Mouse (Mus musculus) lung, embryonic 16.5 days (tissue): ENCODE measurements around the gene Dot1l. TPM values are rescaled to one million over a fixed set of nuclear protein-coding genes. Genes with fewer than 3 reads are reported as not detected.

Source experiments
- ATAC-seq: fragments of 200-750 bp; cut with Nextera tagmentation; 2 replicates; pipeline ENCODE4 v1.8.0; 2017; ENCODE audit warnings: low read depth, mild to moderate bottlenecking, moderate library complexity
- H3K27ac ChIP-seq: fragments of 300-500 bp; sonication (generic); 2 replicates; pipeline ENCODE4 v1.5.1; 2014; ENCODE audit warnings: mild to moderate bottlenecking, control low read depth, low read length
- H3K27me3 ChIP-seq: fragments of 300-500 bp; sonication (generic); 2 replicates; pipeline ENCODE4 v1.6.1; 2014; ENCODE audit warnings: low read depth, low read length, mixed read lengths; ENCODE audit not compliant: control insufficient read depth, insufficient read depth
- H3K36me3 ChIP-seq: fragments of 300-500 bp; sonication (generic); 2 replicates; pipeline ENCODE4 v1.6.1; 2014; ENCODE audit warnings: low read length; ENCODE audit not compliant: control insufficient read depth, insufficient read depth
- H3K4me1 ChIP-seq: fragments of 300-500 bp; sonication (generic); replicated peaks from 2 replicates; pipeline ENCODE4 v1.6.1; 2014; ENCODE audit warnings: low read length, mixed read lengths; ENCODE audit not compliant: control insufficient read depth, insufficient read depth
- H3K4me2 ChIP-seq: fragments of 300-500 bp; sonication (generic); 2 replicates; pipeline ENCODE4 v1.6.1; 2014; ENCODE audit warnings: low read depth, low read length, control low read depth
- H3K4me3 ChIP-seq: fragments of 300-500 bp; sonication (generic); 2 replicates; pipeline ENCODE4 v1.5.1; 2014; ENCODE audit warnings: mild to moderate bottlenecking, low read length, control low read depth
- H3K9ac ChIP-seq: fragments of 300-500 bp; sonication (generic); 2 replicates; pipeline ENCODE4 v1.6.1; 2014; ENCODE audit warnings: low read length, control low read depth
- H3K9me3 ChIP-seq: fragments of 300-500 bp; sonication (generic); 2 replicates; pipeline ENCODE4 v1.6.1; 2016; ENCODE audit warnings: low read length; ENCODE audit not compliant: control insufficient read depth
- WGBS: fragments of 180-500 bp; shearing (Covaris S2); extraction: QIAGEN DNeasy Blood & Tissue Kit; methylation state at CpG from one replicate; pipeline ENCODE4 v1.1.7; 2014; 5-methylcytosine and 5-hydroxymethylcytosine counted together
- polyA plus RNA-seq: library from polyadenylated mRNA; unstranded; fragments of >200 nt; fragmentation: Nextera tagmentation; extraction: Ambion mirVana; gene quantifications from 2 replicates; pipeline ENCODE4 v1.2.1, GENCODE M21; 2015

Gene Dot1l
- polyA plus RNA-seq, 1 experiment from 2014 or later: 15.4 TPM

GRCm38 (mm10) chr10:80756099-80756498, 1.1 kb downstream of the Dot1l start:
- H3K27ac ChIP-seq: no peak overlapping the region
- H3K9me3 ChIP-seq: no peaks in the 10 kb centered on the region
- H3K36me3 ChIP-seq: no peaks in the 10 kb centered on the region
- H3K27me3 ChIP-seq: no peaks in the 10 kb centered on the region
- WGBS: 15% methylated on average over 3 of the region's 3 CpGs
- ATAC-seq: no peak
- peaks cover 45% of the 10 kb centered on the region for H3K4me1 ChIP-seq
- peak overlapping the region; percentile 96 for H3K4me3 ChIP-seq
- H3K4me2 ChIP-seq: peak overlapping the region; percentile 99
- H3K9ac ChIP-seq: peak overlapping the region; percentile 96

GRCm38 (mm10) chr10:80756509-80756908, 1.5 kb downstream of the Dot1l start:
- H3K36me3 ChIP-seq: no peaks in the 10 kb centered on the region
- peak overlapping the region; percentile 99 for H3K4me2 ChIP-seq
- peak overlapping the region; percentile 96 for H3K9ac ChIP-seq
- no peaks in the 10 kb centered on the region for H3K27me3 ChIP-seq
- 34% methylated on average over 2 of the region's 2 CpGs for WGBS
- ATAC-seq: no peak
- no peaks in the 10 kb centered on the region for H3K9me3 ChIP-seq
- H3K27ac ChIP-seq: no peak overlapping the region
- peak overlapping the region; percentile 96 for H3K4me3 ChIP-seq
- peaks cover 42% of the 10 kb centered on the region for H3K4me1 ChIP-seq

- peak overlapping the region; percentile 99 for H3K4me2 ChIP-seq
- H3K4me1 ChIP-seq: peaks cover 37% of the 10 kb centered on the region
- H3K36me3 ChIP-seq: no peaks in the 10 kb centered on the region
- no peak for ATAC-seq
- 59% methylated on average over 4 of the region's 4 CpGs for WGBS
- H3K4me3 ChIP-seq: 0 out of 2 replicates have a peak overlapping the region, but pooled peaks have one; percentile 96
- no peak overlapping the region for H3K27ac ChIP-seq
- peak overlapping the region; percentile 96; the same call in 1 of the 2 replicates for H3K9ac ChIP-seq
- no peaks in the 10 kb centered on the region for H3K9me3 ChIP-seq
- no peaks in the 10 kb centered on the region for H3K27me3 ChIP-seq
Observed at GRCm38 (mm10) chr10:80756967-80757366, 2.0 kb downstream of the Dot1l start.

GRCm38 (mm10) chr10:80757717-80758116, 2.7 kb downstream of the Dot1l start:
- 0 out of 2 replicates have a peak, but pooled peaks have one; percentile 11 for ATAC-seq
- no peak overlapping the region for H3K27ac ChIP-seq
- H3K4me2 ChIP-seq: no peak overlapping the region; the same call in 1 of the 2 replicates
- 24% methylated on average over 5 of the region's 5 CpGs for WGBS
- H3K9ac ChIP-seq: no peak overlapping the region
- H3K9me3 ChIP-seq: no peaks in the 10 kb centered on the region
- H3K4me1 ChIP-seq: peaks cover 31% of the 10 kb centered on the region
- H3K4me3 ChIP-seq: no peak overlapping the region
- H3K27me3 ChIP-seq: no peaks in the 10 kb centered on the region
- H3K36me3 ChIP-seq: no peaks in the 10 kb centered on the region

GRCm38 (mm10) chr10:80758651-80759050, 3.6 kb downstream of the Dot1l start:
- H3K4me2 ChIP-seq: no peak overlapping the region
- 78% methylated on average over 7 of the region's 7 CpGs for WGBS
- no peak overlapping the region for H3K27ac ChIP-seq
- no peak overlapping the region for H3K4me3 ChIP-seq
- H3K36me3 ChIP-seq: no peaks in the 10 kb centered on the region
- H3K9me3 ChIP-seq: no peaks in the 10 kb centered on the region
- no peaks in the 10 kb centered on the region for H3K27me3 ChIP-seq
- peaks cover 31% of the 10 kb centered on the region for H3K4me1 ChIP-seq
- ATAC-seq: no peak
- no peak overlapping the region for H3K9ac ChIP-seq

GRCm38 (mm10) chr10:80760596-80761524, 5.9 kb downstream of the Dot1l start:
- no peaks in the 10 kb centered on the region for H3K36me3 ChIP-seq
- H3K9me3 ChIP-seq: no peaks in the 10 kb centered on the region
- no peak overlapping the region for H3K9ac ChIP-seq
- peaks cover 32% of the 10 kb centered on the region for H3K4me1 ChIP-seq
- no peak overlapping the region for H3K4me2 ChIP-seq
- H3K27ac ChIP-seq: no peak overlapping the region
- H3K4me3 ChIP-seq: no peak overlapping the region
- H3K27me3 ChIP-seq: no peaks in the 10 kb centered on the region
- no peak for ATAC-seq
- WGBS: 68% methylated on average over 4 of the region's 4 CpGs

GRCm38 (mm10) chr10:80761821-80762220, 6.8 kb downstream of the Dot1l start:
- 56% methylated on average over 3 of the region's 3 CpGs for WGBS
- H3K27ac ChIP-seq: no peak overlapping the region
- ATAC-seq: no peak
- H3K27me3 ChIP-seq: no peaks in the 10 kb centered on the region
- no peak overlapping the region for H3K4me2 ChIP-seq
- no peak overlapping the region for H3K9ac ChIP-seq
- H3K4me1 ChIP-seq: peaks cover 26% of the 10 kb centered on the region
- no peak overlapping the region for H3K4me3 ChIP-seq
- no peaks in the 10 kb centered on the region for H3K9me3 ChIP-seq
- H3K36me3 ChIP-seq: no peaks in the 10 kb centered on the region; the same call in 1 of the 2 replicates

- no peak for ATAC-seq
- no peak overlapping the region for H3K9ac ChIP-seq
- H3K4me2 ChIP-seq: no peak overlapping the region
- H3K36me3 ChIP-seq: peaks cover 12% of the 10 kb centered on the region
- H3K4me1 ChIP-seq: peaks cover 15% of the 10 kb centered on the region
- H3K27me3 ChIP-seq: no peaks in the 10 kb centered on the region
- H3K4me3 ChIP-seq: no peak overlapping the region
- WGBS: 88% methylated on average over 2 of the region's 2 CpGs
- no peaks in the 10 kb centered on the region for H3K9me3 ChIP-seq
- no peak overlapping the region for H3K27ac ChIP-seq
Observed at GRCm38 (mm10) chr10:80763502-80763901, 8.5 kb downstream of the Dot1l start.

GRCm38 (mm10) chr10:80765746-80766145, 10.7 kb downstream of the Dot1l start:
- H3K36me3 ChIP-seq: peaks cover 18% of the 10 kb centered on the region
- H3K4me1 ChIP-seq: peaks cover 12% of the 10 kb centered on the region
- ATAC-seq: peak; percentile 17; the same call in 1 of the 2 replicates
- peak overlapping the region; percentile 77 for H3K27ac ChIP-seq
- no peak overlapping the region for H3K4me3 ChIP-seq
- no peaks in the 10 kb centered on the region for H3K27me3 ChIP-seq
- H3K9me3 ChIP-seq: no peaks in the 10 kb centered on the region
- H3K4me2 ChIP-seq: no peak overlapping the region
- WGBS: 54% methylated on average over 2 of the region's 2 CpGs
- 0 out of 2 replicates have a peak overlapping the region, but pooled peaks have one; percentile 9 for H3K9ac ChIP-seq
